Mouse (Mus musculus): ENCODE data around the gene Hspb9. TPM values are rescaled to one million over a fixed set of nuclear protein-coding genes. Genes with fewer than 3 reads are reported as not detected.

Gene Hspb9
- polyA plus RNA-seq, 1 experiment from 2014 or later = 0.36 TPM

DNA sequence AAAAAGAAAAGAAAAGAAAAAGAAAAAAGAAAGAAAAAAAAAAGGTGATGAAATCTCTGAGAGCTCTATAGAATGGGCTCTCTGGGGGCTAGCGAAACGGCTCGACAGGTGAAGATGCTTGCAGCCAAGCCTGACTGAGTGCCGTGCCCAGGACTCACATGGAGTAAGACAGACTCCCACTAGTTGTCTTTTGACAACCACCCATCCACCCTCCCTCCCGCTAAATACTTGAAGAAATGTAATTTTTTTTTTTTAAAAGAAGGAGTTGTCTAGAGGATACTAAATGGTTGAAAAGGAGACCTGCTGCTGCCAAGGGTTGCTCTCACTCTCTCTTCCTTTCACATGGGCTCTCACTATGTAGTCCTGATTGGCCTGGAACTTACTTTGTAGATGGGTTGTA lies 25.1 kb downstream of the Hspb9 start:
- Histone ChIP-seq H3K4me1 (replicated peaks; ENCODE audit: control insufficient read depth, insufficient read depth, low read length) (no peaks in the 10 kb centered on the region; the same call in 1 of the 2 replicates), H3K4me3 (ENCODE audit: low read depth, low read length) (peak overlapping the region; percentile 98), H3K9ac (ENCODE audit: low read length) (peak overlapping the region; percentile 84; the same call in 1 of the 2 replicates), H3K27me3 (ENCODE audit: control insufficient read depth, insufficient read depth, low read length) (no peaks in the 10 kb centered on the region), H3K9me3 (ENCODE audit: control insufficient read depth, low read length) (no peaks in the 10 kb centered on the region), H3K36me3 (ENCODE audit: control insufficient read depth, insufficient read depth, low read length) (no peaks in the 10 kb centered on the region), H3K27ac (ENCODE audit: low read depth, low read length) (no peak overlapping the region), H3K4me2 (ENCODE audit: low read depth, low read length, severe bottlenecking) (peak overlapping the region; percentile 51)
- DNase-seq (ENCODE audit: low spot score) = no peak
- no peak for ATAC-seq (replicated peaks; ENCODE audit: low FRiP score)
- 22% methylated on average over 5 of the region's 5 CpGs for WGBS

DNA sequence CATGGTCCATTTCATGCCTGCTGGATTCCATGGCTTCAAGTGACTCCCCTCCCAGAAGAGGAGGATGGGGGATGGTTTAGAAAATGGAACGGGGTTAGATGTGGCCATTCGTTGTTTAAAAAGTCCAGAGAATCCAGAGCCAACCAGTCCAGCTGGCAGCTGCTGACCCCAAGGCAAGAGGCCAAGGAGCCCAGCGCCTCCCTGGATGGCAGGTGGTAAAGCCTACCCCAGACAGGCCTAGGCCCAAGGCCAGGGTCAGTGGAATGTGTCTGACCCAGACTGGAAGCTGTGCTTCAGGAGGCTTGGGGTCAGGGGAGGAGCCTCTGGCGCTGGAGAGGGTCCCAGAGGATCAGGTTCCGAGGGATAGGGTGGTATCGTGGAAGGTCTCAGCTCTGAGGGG lies 27.7 kb downstream of the Hspb9 start:
- H3K9ac ChIP-seq (ENCODE audit: low read length) = no peak overlapping the region
- ATAC-seq (replicated peaks; ENCODE audit: low FRiP score) (no peak), DNase-seq (ENCODE audit: low spot score) (no peak)
- no peaks in the 10 kb centered on the region for H3K9me3 ChIP-seq (ENCODE audit: control insufficient read depth, low read length)
- no peaks in the 10 kb centered on the region for H3K36me3 ChIP-seq (ENCODE audit: control insufficient read depth, insufficient read depth, low read length)
- H3K4me3 ChIP-seq (ENCODE audit: low read depth, low read length) = no peak overlapping the region
- H3K27me3 ChIP-seq (ENCODE audit: control insufficient read depth, insufficient read depth, low read length) = no peaks in the 10 kb centered on the region
- H3K4me2 ChIP-seq (ENCODE audit: low read depth, low read length, severe bottlenecking) = no peak overlapping the region
- H3K27ac ChIP-seq (ENCODE audit: low read depth, low read length) = no peak overlapping the region
- no peaks in the 10 kb centered on the region; the same call in 1 of the 2 replicates for H3K4me1 ChIP-seq (replicated peaks; ENCODE audit: control insufficient read depth, insufficient read depth, low read length)
- 76% methylated on average over 6 of the region's 6 CpGs for WGBS

DNA sequence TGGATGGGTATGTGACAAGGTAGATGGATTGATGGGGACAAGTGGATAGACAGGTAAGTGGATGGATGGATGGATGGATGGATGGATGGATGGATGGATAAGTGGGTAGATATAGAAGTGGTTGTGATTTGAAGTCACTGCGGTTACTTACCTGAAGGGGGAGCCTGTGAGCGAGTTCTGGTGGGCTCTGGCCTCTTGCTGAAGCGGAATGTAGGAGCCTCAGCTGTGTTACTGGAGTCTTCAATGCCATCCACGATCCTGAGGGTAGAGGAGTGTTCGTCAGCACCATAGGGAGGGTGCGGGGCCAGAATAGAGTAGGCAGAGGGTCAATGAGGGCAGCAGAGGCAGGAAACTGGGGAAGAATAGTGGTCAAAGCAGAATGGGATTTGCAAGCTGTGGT lies 31.4 kb downstream of the Hspb9 start:
- Histone ChIP-seq H3K4me1 (replicated peaks; ENCODE audit: control insufficient read depth, insufficient read depth, low read length) (no peaks in the 10 kb centered on the region), H3K27me3 (ENCODE audit: control insufficient read depth, insufficient read depth, low read length) (no peaks in the 10 kb centered on the region), H3K36me3 (ENCODE audit: control insufficient read depth, insufficient read depth, low read length) (no peaks in the 10 kb centered on the region), H3K9ac (ENCODE audit: low read length) (no peak overlapping the region), H3K9me3 (ENCODE audit: control insufficient read depth, low read length) (no peaks in the 10 kb centered on the region), H3K4me2 (ENCODE audit: low read depth, low read length, severe bottlenecking) (no peak overlapping the region), H3K27ac (ENCODE audit: low read depth, low read length) (no peak overlapping the region), H3K4me3 (ENCODE audit: low read depth, low read length) (no peak overlapping the region)
- 14% methylated on average over 6 of the region's 6 CpGs for WGBS
- DNase-seq (ENCODE audit: low spot score) (peak; percentile 70), ATAC-seq (replicated peaks; ENCODE audit: low FRiP score) (no peak)

DNA sequence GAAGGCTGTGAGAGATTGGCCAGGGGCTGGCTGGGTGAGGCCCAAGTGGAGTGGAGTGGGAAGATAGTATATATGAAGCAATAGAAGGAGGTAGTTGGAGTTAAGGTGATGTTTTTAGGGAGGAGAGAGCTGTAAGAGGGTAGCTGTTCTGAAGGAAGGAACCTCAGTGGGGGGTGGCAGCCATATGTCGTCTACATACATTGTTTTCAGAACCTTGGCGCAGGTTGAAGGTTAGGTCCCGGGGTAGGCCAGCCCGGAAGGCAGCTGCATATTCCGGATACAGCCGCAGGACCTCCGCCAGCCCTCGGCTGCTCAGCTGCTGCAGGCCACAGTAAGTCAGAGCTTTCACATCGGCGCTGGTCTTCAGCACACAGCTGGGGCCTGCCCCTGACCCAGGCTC lies 32.9 kb downstream of the Hspb9 start:
- DNase-seq (ENCODE audit: low spot score) (no peak), ATAC-seq (replicated peaks; ENCODE audit: low FRiP score) (no peak)
- Histone ChIP-seq H3K4me1 (replicated peaks; ENCODE audit: control insufficient read depth, insufficient read depth, low read length) (no peaks in the 10 kb centered on the region), H3K9me3 (ENCODE audit: control insufficient read depth, low read length) (no peaks in the 10 kb centered on the region), H3K9ac (ENCODE audit: low read length) (no peak overlapping the region), H3K27me3 (ENCODE audit: control insufficient read depth, insufficient read depth, low read length) (no peaks in the 10 kb centered on the region), H3K36me3 (ENCODE audit: control insufficient read depth, insufficient read depth, low read length) (no peaks in the 10 kb centered on the region), H3K4me3 (ENCODE audit: low read depth, low read length) (no peak overlapping the region), H3K27ac (ENCODE audit: low read depth, low read length) (no peak overlapping the region), H3K4me2 (ENCODE audit: low read depth, low read length, severe bottlenecking) (no peak overlapping the region)
- 90% methylated on average over 10 of the region's 10 CpGs for WGBS

DNA sequence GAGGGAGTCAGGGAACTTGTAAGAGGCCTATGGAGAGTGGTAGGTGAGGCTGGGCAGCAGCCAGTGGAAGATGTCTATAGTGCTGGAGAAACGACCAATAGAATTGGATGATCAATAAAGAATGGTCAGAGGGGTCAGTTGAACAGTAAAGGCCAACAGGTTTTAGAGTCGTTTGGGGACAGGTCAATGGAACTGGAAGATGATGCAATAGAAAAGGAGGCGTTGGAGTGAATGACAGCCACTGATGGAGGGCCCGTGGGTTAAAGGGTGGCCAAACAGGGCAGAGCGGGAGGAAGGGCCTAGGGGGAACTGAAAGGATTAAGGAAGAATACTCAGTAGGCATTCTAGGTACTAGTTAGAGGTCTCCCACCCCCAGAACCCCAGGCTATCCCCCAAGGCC lies 33.5 kb downstream of the Hspb9 start:
- no peak overlapping the region for H3K4me3 ChIP-seq (ENCODE audit: low read depth, low read length)
- ATAC-seq (replicated peaks; ENCODE audit: low FRiP score) = no peak
- H3K9me3 ChIP-seq (ENCODE audit: control insufficient read depth, low read length) = no peaks in the 10 kb centered on the region
- DNase-seq (ENCODE audit: low spot score) = no peak
- no peaks in the 10 kb centered on the region for H3K36me3 ChIP-seq (ENCODE audit: control insufficient read depth, insufficient read depth, low read length)
- no peak overlapping the region for H3K27ac ChIP-seq (ENCODE audit: low read depth, low read length)
- H3K4me1 ChIP-seq (replicated peaks; ENCODE audit: control insufficient read depth, insufficient read depth, low read length) = no peaks in the 10 kb centered on the region
- H3K4me2 ChIP-seq (ENCODE audit: low read depth, low read length, severe bottlenecking) = no peak overlapping the region
- WGBS = 70% methylated on average over 5 of the region's 5 CpGs
- H3K9ac ChIP-seq (ENCODE audit: low read length) = no peak overlapping the region
- H3K27me3 ChIP-seq (ENCODE audit: control insufficient read depth, insufficient read depth, low read length) = no peaks in the 10 kb centered on the region

DNA sequence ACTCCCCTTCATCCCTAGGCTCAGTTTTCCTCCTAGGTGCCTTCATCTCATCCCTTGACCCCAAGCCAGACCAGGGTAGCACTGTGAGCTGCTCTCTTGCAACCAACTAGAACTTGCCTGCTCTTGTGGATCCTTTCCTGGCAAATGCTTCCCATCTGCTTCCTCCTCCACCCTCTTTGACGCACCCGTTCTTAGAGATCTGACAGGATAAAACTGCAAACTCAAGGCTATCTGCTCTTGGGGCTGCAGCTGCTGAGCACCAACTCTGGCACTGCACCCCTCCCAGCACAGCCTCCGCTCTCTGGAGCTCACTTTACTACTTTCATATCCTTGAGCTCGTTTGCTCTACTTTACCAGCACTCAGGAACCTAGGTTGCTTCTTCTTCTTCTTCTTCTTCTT lies 35.0 kb downstream of the Hspb9 start:
- H3K36me3 ChIP-seq (ENCODE audit: control insufficient read depth, insufficient read depth, low read length) = no peaks in the 10 kb centered on the region

DNA sequence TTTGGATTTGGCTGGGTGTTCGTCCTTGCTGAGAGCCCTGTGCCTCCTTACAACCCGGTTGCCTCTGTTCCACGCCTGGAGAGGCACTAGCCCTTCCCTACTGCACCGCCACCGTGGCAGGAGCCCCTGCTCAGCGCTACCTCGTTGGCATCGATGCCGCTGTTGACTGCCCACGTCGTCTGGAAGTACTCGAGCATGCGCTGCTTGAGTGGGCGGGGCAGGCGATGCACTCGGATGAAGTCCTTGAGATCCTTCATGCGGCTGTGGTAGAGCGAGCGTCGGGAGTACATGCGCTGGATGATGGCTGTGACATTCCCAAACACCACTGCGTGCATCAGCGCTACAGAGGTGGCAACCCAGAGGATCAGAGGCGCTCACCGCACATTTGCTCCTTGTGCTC lies 35.8 kb downstream of the Hspb9 start:
- Histone ChIP-seq H3K4me2 (ENCODE audit: low read depth, low read length, severe bottlenecking) (no peak overlapping the region), H3K36me3 (ENCODE audit: control insufficient read depth, insufficient read depth, low read length) (no peaks in the 10 kb centered on the region), H3K4me3 (ENCODE audit: low read depth, low read length) (no peak overlapping the region), H3K27me3 (ENCODE audit: control insufficient read depth, insufficient read depth, low read length) (no peaks in the 10 kb centered on the region), H3K9me3 (ENCODE audit: control insufficient read depth, low read length) (no peaks in the 10 kb centered on the region), H3K9ac (ENCODE audit: low read length) (no peak overlapping the region), H3K27ac (ENCODE audit: low read depth, low read length) (no peak overlapping the region), H3K4me1 (replicated peaks; ENCODE audit: control insufficient read depth, insufficient read depth, low read length) (no peaks in the 10 kb centered on the region)
- ATAC-seq (replicated peaks; ENCODE audit: low FRiP score) (no peak), DNase-seq (ENCODE audit: low spot score) (no peak)
- 60% methylated on average over 25 of the region's 25 CpGs for WGBS

More for the DNA sequence above, 35.0 kb downstream of the Hspb9 start:
- H3K9ac ChIP-seq (ENCODE audit: low read length) = no peak overlapping the region
- WGBS = 84% methylated on average over 4 of the region's 4 CpGs
- H3K9me3 ChIP-seq (ENCODE audit: control insufficient read depth, low read length) = no peaks in the 10 kb centered on the region
- no peak for ATAC-seq (replicated peaks; ENCODE audit: low FRiP score)
- no peak overlapping the region for H3K4me3 ChIP-seq (ENCODE audit: low read depth, low read length)
- H3K27ac ChIP-seq (ENCODE audit: low read depth, low read length) = no peak overlapping the region
- H3K27me3 ChIP-seq (ENCODE audit: control insufficient read depth, insufficient read depth, low read length) = no peaks in the 10 kb centered on the region
- no peaks in the 10 kb centered on the region for H3K4me1 ChIP-seq (replicated peaks; ENCODE audit: control insufficient read depth, insufficient read depth, low read length)
- DNase-seq (ENCODE audit: low spot score) = no peak
- no peak overlapping the region for H3K4me2 ChIP-seq (ENCODE audit: low read depth, low read length, severe bottlenecking)

DNA sequence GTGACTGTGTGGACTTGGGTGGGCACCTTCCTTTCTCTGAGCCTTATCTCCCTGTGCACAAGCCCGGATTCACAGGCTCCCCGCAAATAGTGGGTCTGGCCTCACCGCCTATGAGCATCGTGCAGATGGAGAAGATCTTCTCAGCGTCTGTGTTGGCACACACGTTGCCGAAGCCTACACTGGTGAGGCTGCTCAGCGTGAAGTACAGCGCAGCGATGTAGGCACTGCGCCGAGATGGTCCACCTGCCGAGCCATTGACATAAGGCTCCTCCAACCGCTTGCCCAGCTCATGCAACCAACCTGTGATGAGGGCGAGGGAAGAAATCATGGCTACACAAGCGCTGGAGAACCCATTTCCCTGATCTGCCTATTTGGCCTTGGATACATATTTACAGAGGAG lies 36.5 kb downstream of the Hspb9 start:
- Histone ChIP-seq H3K27me3 (ENCODE audit: control insufficient read depth, insufficient read depth, low read length) (no peaks in the 10 kb centered on the region), H3K4me1 (replicated peaks; ENCODE audit: control insufficient read depth, insufficient read depth, low read length) (no peaks in the 10 kb centered on the region), H3K9me3 (ENCODE audit: control insufficient read depth, low read length) (no peaks in the 10 kb centered on the region), H3K27ac (ENCODE audit: low read depth, low read length) (no peak overlapping the region), H3K4me2 (ENCODE audit: low read depth, low read length, severe bottlenecking) (no peak overlapping the region), H3K9ac (ENCODE audit: low read length) (no peak overlapping the region), H3K36me3 (ENCODE audit: control insufficient read depth, insufficient read depth, low read length) (no peaks in the 10 kb centered on the region), H3K4me3 (ENCODE audit: low read depth, low read length) (no peak overlapping the region)
- WGBS = 89% methylated on average over 16 of the region's 16 CpGs
- DNase-seq (ENCODE audit: low spot score) (no peak), ATAC-seq (replicated peaks; ENCODE audit: low FRiP score) (no peak)

DNA sequence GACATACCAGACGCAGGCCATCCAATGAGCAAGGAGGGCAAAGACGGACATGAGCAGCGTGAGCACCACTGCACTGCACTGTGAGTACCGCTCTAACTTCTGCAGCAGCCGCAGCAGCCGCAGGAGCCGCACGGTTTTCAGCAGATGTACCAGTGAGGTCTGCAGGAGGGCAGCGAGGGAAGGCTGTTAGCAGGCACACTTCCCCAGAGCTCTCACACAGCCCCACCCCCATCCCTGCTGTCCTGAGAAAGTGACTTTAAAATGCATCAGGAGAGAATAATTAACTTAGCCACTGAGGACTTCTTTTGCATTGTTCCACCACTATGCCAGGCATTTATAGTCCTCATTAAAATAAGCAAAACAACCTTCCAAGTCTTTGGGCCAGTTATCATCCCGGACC lies 38.6 kb downstream of the Hspb9 start:
- no peak for DNase-seq (ENCODE audit: low spot score)
- H3K27me3 ChIP-seq (ENCODE audit: control insufficient read depth, insufficient read depth, low read length) = no peaks in the 10 kb centered on the region
- H3K36me3 ChIP-seq (ENCODE audit: control insufficient read depth, insufficient read depth, low read length) = no peaks in the 10 kb centered on the region
- no peak overlapping the region for H3K9ac ChIP-seq (ENCODE audit: low read length)
- H3K4me1 ChIP-seq (replicated peaks; ENCODE audit: control insufficient read depth, insufficient read depth, low read length) = no peaks in the 10 kb centered on the region
- H3K4me3 ChIP-seq (ENCODE audit: low read depth, low read length) = no peak overlapping the region
- no peak overlapping the region for H3K27ac ChIP-seq (ENCODE audit: low read depth, low read length)
- WGBS = 50% methylated on average over 10 of the region's 10 CpGs
- no peaks in the 10 kb centered on the region for H3K9me3 ChIP-seq (ENCODE audit: control insufficient read depth, low read length)
- no peak for ATAC-seq (replicated peaks; ENCODE audit: low FRiP score)
- H3K4me2 ChIP-seq (ENCODE audit: low read depth, low read length, severe bottlenecking) = no peak overlapping the region

All from forebrain, embryonic 11.5 days (tissue).